Mouse (Mus musculus) cerebellum, adult 11 months (tissue): ENCODE measurements around the gene Gm5460.

Experiments used
- DNase-seq: peaks from one replicate; pipeline ENCODE4 v3.0.0; 2022

Gm5460 gene

GRCm38 (mm10) chr14:34077222-34077621 is 60.7 kb downstream of the Gm5460 start:
- no peak for DNase-seq

GRCm38 (mm10) chr14:34078293-34078692 is 61.7 kb downstream of the Gm5460 start:
- no peak for DNase-seq

GRCm38 (mm10) chr14:34080321-34080997 is 63.9 kb downstream of the Gm5460 start:
- DNase-seq: peak; percentile 46

- DNase-seq: no peak
Measured at GRCm38 (mm10) chr14:34085731-34086130, 69.2 kb downstream of the Gm5460 start, which contains the start of gene Anxa8. Gene Anxa8 (plus strand): TSS chr14:34085981.

- no peak for DNase-seq
Measured at GRCm38 (mm10) chr14:34086806-34087205, 70.2 kb downstream of the Gm5460 start.

GRCm38 (mm10) chr14:34087856-34088398 is 71.4 kb downstream of the Gm5460 start:
- no peak for DNase-seq

- DNase-seq: no peak
Measured at GRCm38 (mm10) chr14:34089796-34090195, 73.2 kb downstream of the Gm5460 start.

- no peak for DNase-seq
Measured at GRCm38 (mm10) chr14:34091475-34091874, 74.9 kb downstream of the Gm5460 start.

- no peak for DNase-seq
Measured at GRCm38 (mm10) chr14:34092856-34093255, 76.3 kb downstream of the Gm5460 start.

GRCm38 (mm10) chr14:34096161-34096560 is 79.6 kb downstream of the Gm5460 start:
- DNase-seq: no peak
